Mouse (Mus musculus): ENCODE results near the gene Fbln2. TPM values are rescaled to one million over a fixed set of nuclear protein-coding genes. Genes with fewer than 3 reads are reported as not detected.

Gene Fbln2
- total and polyA plus RNA-seq, 3 experiments = 0.81 TPM; not detected in 2

GRCm38 (mm10) chr6:91202571-91202970, 9.7 kb upstream of the Fbln2 start:
- Histone ChIP-seq H3K79me2 (replicated peaks; ENCODE audit: control insufficient read depth, extremely low read depth, insufficient read depth, poor library complexity, severe bottlenecking) (no peaks in the 10 kb centered on the region), H3K4me1 (ENCODE audit: control insufficient read depth in 1 of 2, insufficient read depth in 2 of 2) (no peaks in the 10 kb centered on the region), H3K27ac (ENCODE audit: insufficient read depth, low read depth) (no peak overlapping the region), H3K9me3 (replicated peaks; ENCODE audit: low read length) (no peaks in the 10 kb centered on the region), H3K36me3 (replicated peaks in 1 of 2; ENCODE audit: control insufficient read depth in 1 of 2, insufficient read depth in 1 of 2, low read length in 1 of 2) (no peaks in the 10 kb centered on the region), H3K27me3 (replicated peaks) (peaks cover 94% of the 10 kb centered on the region), H3K4me3 (replicated peaks in 1 of 3; ENCODE audit: low read depth in 2 of 3, low read length in 2 of 3, poor library complexity in 1 of 3) (no peak overlapping the region), H3K4me2 (ENCODE audit: insufficient read depth, low read depth, poor library complexity, severe bottlenecking) (no peak overlapping the region), H3K9ac (ENCODE audit: insufficient read depth, low read depth) (no peak overlapping the region)
- no peak for DNase-seq (ENCODE audit: extremely low read depth)
- in situ Hi-C loops (cut with MboI; ENCODE audit: low pct_ligation_motif_present, low pct_unique_long_range_greater_than_20kb, low sequenced_read_pairs) (no loop called here), dilution Hi-C loops (cut with MboI; ENCODE audit: extremely low pct_ligation_motif_present, extremely low pct_unique_long_range_greater_than_20kb, low sequenced_read_pairs) (no loop called here)
- TF ChIP-seq ZKSCAN1 (IDR thresholded peaks at IDR 0.05; ENCODE audit: borderline replicate concordance, low read depth, low read length) = no peak

GRCm38 (mm10) chr6:91205346-91205745, 6.9 kb upstream of the Fbln2 start:
- DNase-seq (ENCODE audit: extremely low read depth) = no peak
- in situ Hi-C loops (cut with MboI; ENCODE audit: low pct_ligation_motif_present, low pct_unique_long_range_greater_than_20kb, low sequenced_read_pairs) (no loop called here), dilution Hi-C loops (cut with MboI; ENCODE audit: extremely low pct_ligation_motif_present, extremely low pct_unique_long_range_greater_than_20kb, low sequenced_read_pairs) (no loop called here)
- H3K4me2 ChIP-seq (ENCODE audit: insufficient read depth, low read depth, poor library complexity, severe bottlenecking) = no peak overlapping the region
- no peak overlapping the region for H3K9ac ChIP-seq (ENCODE audit: insufficient read depth, low read depth)
- no peak overlapping the region for H3K27ac ChIP-seq (ENCODE audit: insufficient read depth, low read depth)
- no peaks in the 10 kb centered on the region for H3K4me1 ChIP-seq (ENCODE audit: control insufficient read depth in 1 of 2, insufficient read depth in 2 of 2)
- no peak overlapping the region for H3K4me3 ChIP-seq (replicated peaks in 1 of 3; ENCODE audit: low read depth in 2 of 3, low read length in 2 of 3, poor library complexity in 1 of 3)
- H3K9me3 ChIP-seq (replicated peaks; ENCODE audit: low read length) = no peaks in the 10 kb centered on the region
- TF ChIP-seq KAT2A (IDR thresholded peaks at IDR 0.05; ENCODE audit: insufficient replicate concordance, low read length) (no peak), TBP (conservative IDR thresholded peaks at IDR 0.05; ENCODE audit: low read depth, low read length) (no peak), ZMIZ1 (IDR thresholded peaks at IDR 0.05; ENCODE audit: low read depth, low read length) (no peak), MXI1 (IDR thresholded peaks at IDR 0.05; ENCODE audit: low read depth, low read length) (no peak), USF1 (IDR thresholded peaks at IDR 0.05; ENCODE audit: low read depth, low read length) (no peak), ETS1 (conservative IDR thresholded peaks at IDR 0.05; ENCODE audit: low read depth, low read length) (no peak), RCOR1 (conservative IDR thresholded peaks at IDR 0.05; ENCODE audit: low read depth, low read length) (no peak), PAX5 (IDR thresholded peaks at IDR 0.05; ENCODE audit: low read length) (no peak), TCF12 (IDR thresholded peaks at IDR 0.05; ENCODE audit: low read depth, low read length) (no peak), EP300 (IDR thresholded peaks at IDR 0.05; ENCODE audit: low read length) (no peak), ELF1 (IDR thresholded peaks at IDR 0.05; ENCODE audit: low read depth, low read length) (no peak)
- no peaks in the 10 kb centered on the region for H3K79me2 ChIP-seq (replicated peaks; ENCODE audit: control insufficient read depth, extremely low read depth, insufficient read depth, poor library complexity, severe bottlenecking)
- no peaks in the 10 kb centered on the region for H3K36me3 ChIP-seq (replicated peaks in 1 of 2; ENCODE audit: control insufficient read depth in 1 of 2, insufficient read depth in 1 of 2, low read length in 1 of 2)
- H3K27me3 ChIP-seq (replicated peaks) = peaks cover 94% of the 10 kb centered on the region

GRCm38 (mm10) chr6:91205791-91206190, 6.5 kb upstream of the Fbln2 start:
- no peaks in the 10 kb centered on the region for H3K9me3 ChIP-seq (replicated peaks; ENCODE audit: low read length)
- no peak overlapping the region for H3K27ac ChIP-seq (ENCODE audit: insufficient read depth, low read depth)
- no peak overlapping the region for H3K9ac ChIP-seq (ENCODE audit: insufficient read depth, low read depth)
- no peak for TF ChIP-seq HCFC1 (IDR thresholded peaks at IDR 0.05; ENCODE audit: low read depth, low read length)
- H3K4me2 ChIP-seq (ENCODE audit: insufficient read depth, low read depth, poor library complexity, severe bottlenecking) = no peak overlapping the region
- H3K4me3 ChIP-seq (replicated peaks in 1 of 3; ENCODE audit: low read depth in 2 of 3, low read length in 2 of 3, poor library complexity in 1 of 3) = no peak overlapping the region
- peaks cover 95% of the 10 kb centered on the region for H3K27me3 ChIP-seq (replicated peaks)
- dilution Hi-C loops (cut with MboI; ENCODE audit: extremely low pct_ligation_motif_present, extremely low pct_unique_long_range_greater_than_20kb, low sequenced_read_pairs) (no loop called here), in situ Hi-C loops (cut with MboI; ENCODE audit: low pct_ligation_motif_present, low pct_unique_long_range_greater_than_20kb, low sequenced_read_pairs) (no loop called here)
- no peaks in the 10 kb centered on the region for H3K4me1 ChIP-seq (ENCODE audit: control insufficient read depth in 1 of 2, insufficient read depth in 2 of 2)
- H3K36me3 ChIP-seq (replicated peaks in 1 of 2; ENCODE audit: control insufficient read depth in 1 of 2, insufficient read depth in 1 of 2, low read length in 1 of 2) = no peaks in the 10 kb centered on the region
- H3K79me2 ChIP-seq (replicated peaks; ENCODE audit: control insufficient read depth, extremely low read depth, insufficient read depth, poor library complexity, severe bottlenecking) = no peaks in the 10 kb centered on the region
- DNase-seq (ENCODE audit: extremely low read depth) = no peak

All from CH12.LX (cell line).